Mouse (Mus musculus): ENCODE results near the gene Gpr55.

Gene Gpr55

GRCm38 (mm10) chr1:85957942-85958619 is 2.7 kb downstream of the Gpr55 start:
- DNase-seq, result no peak

GRCm38 (mm10) chr1:85957290-85957689 is 3.5 kb downstream of the Gpr55 start:
- no peak for DNase-seq

GRCm38 (mm10) chr1:85955150-85955549 is 5.7 kb downstream of the Gpr55 start:
- DNase-seq, result no peak

GRCm38 (mm10) chr1:85949085-85949684 is 11.6 kb downstream of the Gpr55 start:
- DNase-seq, result no peak

DNA sequence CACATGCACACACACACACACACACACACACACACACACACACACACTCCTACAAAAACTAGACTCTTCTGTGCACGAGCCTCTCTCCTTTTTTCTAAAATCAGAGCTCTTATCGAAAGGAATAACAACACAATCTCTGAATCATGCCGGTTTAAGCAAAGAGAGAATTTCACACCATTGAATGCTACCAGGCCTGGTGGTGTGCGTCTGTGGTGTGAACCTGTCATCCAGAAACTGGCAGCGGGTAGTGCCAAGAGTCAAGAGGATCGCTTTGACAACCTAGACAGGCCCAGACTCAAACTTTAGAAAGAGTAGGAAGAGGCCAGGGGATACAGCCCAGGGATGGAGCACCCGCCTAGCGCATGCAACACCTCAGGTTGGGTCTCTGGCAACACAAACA is 18.5 kb downstream of the Gpr55 start:
- no peak for DNase-seq

DNA sequence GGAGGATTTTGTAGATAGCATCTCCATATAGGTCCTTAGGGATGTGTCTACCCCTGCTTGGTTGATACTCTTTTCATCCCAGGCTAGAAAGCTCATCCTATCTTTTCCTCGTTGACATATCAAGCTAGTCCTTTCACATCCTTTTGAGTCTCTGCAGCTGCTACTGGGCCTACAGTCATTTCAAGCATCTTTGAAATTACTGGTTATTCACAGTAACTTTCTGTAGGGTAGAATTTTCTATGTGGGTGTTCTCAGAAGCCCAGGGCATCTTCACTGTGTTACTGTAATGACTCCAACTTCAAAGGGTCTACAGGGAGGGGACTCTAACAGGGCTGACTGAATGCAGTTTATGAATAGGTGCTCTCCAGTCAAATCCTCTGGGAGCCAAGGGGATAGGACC is 23.5 kb downstream of the Gpr55 start:
- no peak for DNase-seq

DNA sequence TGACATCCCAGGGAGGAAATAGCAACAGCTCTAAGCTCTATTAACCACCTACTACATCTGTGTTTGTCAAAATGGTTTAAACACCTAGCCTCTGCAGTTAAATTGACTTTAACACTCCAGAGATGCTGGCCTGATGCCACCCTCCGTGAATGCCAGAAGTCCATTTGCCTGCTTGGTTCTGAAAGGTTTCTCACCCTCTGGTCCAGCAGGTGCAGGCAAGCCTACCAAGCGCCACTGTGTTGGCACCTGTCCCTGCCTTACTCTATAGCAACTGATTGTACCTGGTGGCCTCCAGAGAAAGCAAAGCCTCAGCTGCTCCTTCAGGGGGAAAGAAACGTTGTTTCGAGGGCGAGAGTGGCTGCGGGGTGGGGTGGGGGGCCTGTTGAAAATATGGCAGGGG is 24.5 kb downstream of the Gpr55 start:
- DNase-seq, result no peak

DNA sequence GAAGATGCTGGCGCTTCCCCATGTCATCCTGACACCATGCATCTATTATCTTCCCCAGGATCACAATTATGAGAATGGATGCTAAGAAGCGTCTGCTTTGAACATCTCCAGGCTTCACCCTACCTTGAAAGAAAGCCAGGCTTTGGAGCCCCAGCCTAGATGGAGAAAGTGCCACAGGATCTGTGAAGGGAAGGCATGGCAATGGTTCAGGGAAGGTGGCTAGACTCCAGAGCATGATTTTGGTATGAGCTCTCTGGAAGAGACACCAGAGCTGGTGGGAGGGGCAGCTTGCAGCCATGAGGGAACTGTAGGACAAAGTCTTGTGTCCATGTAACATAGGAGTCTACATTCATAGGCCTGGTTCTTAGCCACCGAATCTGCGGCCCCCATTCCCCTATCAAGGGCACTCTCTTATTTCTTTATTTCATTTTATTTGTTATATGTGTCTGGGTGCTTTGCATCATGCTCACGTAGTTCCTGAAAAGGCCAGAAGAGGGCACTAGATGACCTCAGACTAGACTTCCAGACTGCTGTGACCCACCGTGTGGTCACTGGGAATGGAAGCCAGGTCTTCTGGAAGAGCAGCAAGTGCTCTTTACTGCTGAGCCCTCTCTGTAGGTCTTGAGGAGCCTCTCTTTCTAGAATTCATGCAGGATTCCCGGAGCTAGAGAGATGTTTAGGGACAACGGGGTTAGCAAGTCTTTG is 25.5 kb downstream of the Gpr55 start:
- peak; percentile 71 for DNase-seq

DNA sequence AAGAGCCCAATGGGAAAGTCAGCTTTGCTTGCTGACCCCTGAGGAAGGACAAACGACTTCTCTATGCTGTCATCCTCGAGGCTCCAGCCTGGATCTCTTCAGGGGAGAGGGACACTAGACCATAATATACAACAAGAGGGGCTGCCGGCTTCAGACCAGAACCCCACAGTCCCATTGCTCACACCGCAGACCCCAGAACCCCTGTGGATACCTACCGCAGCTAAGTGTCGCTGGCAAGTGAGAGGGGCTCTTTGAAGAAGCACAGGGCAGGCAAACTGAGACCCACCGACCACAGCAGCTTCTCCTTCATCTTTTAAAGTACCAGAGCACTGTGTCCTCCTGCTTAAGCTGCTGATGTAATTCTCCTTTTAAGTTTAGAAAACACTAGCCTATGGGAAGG is 26.2 kb downstream of the Gpr55 start:
- no peak for DNase-seq

GRCm38 (mm10) chr1:85933631-85934465 is 27.0 kb downstream of the Gpr55 start:
- peak; percentile 13 for DNase-seq

- DNase-seq, result no peak
Measured at GRCm38 (mm10) chr1:85933226-85933625, 27.6 kb downstream of the Gpr55 start.

- DNase-seq, result no peak
Measured at GRCm38 (mm10) chr1:85931170-85931569, 29.6 kb downstream of the Gpr55 start.

DNA sequence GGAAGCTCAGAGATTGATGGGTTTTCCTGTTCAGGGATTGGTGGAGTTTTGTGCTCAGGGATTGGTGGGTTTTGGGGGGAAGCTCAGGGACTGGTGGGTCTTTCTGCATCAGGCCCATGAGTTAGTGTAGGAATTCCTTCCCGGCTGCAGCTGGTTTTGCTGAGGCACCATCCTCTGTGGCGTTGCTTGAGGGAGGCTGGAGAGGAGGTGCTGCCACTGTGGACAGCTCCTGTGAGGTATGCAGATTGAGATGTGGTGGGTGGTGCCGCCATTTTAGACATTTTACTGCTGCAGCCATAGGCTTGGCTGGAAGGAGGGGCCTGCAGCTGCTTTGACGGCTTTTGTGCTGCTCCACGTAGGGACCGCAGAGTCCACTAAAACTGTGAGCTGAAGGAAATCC is 31.4 kb downstream of the Gpr55 start:
- no peak for DNase-seq

DNA sequence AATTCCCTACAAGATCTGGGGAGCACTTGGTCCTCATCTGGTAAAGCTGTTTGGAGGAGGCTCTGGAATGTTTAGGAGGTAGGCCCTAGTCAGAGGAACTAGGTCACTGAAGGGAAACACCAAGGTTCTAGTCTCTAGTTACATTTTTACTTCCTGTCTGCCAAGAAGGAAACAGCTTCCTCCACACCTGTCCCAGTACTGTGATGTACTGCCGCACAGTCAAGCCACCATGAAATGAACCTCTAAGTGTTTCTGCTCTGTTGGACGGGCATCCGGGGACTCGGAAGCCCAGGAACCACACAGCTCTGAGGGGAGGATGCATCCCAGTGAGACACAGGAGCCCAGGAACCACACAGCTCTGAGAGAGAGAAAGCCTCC is 32.1 kb downstream of the Gpr55 start:
- DNase-seq, result no peak

DNA sequence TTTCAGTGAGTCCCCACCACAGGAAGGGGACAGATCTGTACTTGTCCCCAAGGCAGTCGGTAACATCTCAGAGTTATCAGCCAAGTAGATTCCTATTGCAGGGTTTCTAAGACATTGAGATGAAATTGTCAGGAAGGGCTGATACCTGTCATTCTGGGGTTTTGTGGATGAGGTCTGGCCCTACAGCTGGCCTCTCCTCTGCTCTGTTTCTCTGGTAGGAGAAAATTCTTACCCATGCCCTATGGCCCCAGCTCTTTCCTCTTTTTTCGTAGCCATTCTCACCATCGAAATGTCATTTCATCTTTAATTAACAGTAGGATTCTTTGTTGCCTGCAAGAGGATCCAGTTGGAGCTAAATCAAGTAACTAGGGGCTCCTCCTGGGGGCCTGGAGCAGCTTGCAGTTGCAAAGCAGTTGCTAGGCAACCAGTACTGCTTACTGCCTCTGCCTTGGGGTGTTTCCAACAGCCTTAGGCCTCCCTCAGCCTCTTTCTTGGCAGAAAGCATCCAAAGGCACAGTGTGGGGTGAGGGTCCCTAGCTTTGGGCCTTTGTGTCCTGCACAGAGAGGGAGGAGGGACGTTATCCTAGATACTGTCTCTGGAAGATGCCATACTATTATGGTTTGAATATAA is 32.6 kb downstream of the Gpr55 start, which contains the start of gene 4933407L21Rik:
TSS of gene 4933407L21Rik (plus strand) at position 427 of the 631 bp plus-strand sequence.
- DNase-seq, result peak; percentile 28

DNA sequence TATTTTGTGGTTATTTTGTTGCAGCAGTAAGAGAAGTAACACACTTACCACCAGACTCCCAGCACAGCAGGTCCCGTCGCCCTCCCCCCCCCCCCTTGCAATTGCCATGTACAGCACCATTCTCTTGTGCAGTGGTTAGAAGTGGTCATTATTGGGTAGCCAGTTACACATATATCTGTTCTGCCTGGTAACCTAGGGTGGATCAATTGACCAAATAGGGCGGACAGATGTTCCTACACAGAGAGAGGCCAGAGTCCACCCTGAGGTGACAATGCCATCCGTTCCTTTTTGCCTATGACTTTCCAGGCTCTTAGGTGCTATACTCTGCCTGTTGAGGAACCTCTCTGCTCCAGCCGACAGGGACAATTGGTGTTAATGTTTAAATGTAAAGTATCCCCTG is 35.6 kb downstream of the Gpr55 start:
- DNase-seq, result no peak

DNA sequence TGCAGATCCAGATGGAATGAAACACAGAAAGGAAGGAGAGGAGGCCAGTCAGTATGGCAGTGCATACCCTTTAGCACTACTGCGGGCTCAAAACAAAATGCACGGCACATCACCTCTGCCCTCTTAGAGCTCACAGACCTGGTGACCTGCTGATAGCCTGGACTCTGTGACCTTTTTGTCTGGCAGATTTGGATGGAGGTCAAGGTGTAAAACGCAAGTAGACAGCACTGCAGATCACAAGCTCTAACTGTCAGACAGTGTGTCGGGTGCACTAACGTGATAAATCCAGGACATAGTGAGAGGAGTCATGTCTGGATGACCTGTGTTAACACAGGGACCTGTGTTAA is 38.0 kb downstream of the Gpr55 start:
- no peak for DNase-seq

DNA sequence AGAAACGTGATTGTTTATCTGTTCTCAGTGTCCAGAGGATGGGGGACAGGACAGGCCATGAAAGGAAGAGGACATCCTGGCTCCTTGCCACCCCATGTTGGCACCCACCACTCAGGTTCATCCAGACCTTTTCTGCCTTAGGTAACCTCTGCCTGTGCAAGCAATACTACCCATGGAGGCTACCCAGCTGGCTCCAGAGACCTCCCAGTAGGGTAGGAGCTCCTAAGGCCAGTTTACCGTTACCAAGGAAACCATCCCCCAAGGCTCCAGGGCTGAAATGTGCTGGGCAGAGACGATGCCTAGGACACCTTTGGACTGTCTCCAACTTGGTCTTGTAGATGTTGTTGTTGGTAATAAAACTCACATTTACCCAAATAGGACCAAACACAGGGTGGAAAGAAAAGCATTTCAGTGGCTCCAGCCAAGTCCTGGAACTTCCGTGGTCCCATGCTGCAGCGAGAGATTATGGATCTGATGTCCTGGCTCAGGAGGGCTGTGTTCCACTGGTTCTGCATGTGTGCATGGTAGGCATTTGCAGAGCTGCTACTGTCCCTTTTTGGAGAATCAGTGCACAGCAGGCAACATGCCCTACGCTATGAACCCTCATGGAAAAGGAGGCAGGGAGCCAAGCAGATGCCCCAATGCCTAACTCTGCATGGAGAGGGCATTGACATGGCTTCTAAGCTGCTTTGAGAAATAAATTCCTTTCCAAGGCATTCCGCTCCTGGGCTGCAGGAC is 38.5 kb downstream of the Gpr55 start:
- no peak for DNase-seq

GRCm38 (mm10) chr1:85921725-85922124 is 39.1 kb downstream of the Gpr55 start:
- DNase-seq, result no peak

- DNase-seq, result no peak
Measured at GRCm38 (mm10) chr1:85919621-85920020, 41.2 kb downstream of the Gpr55 start.

GRCm38 (mm10) chr1:85916830-85917450 is 43.9 kb downstream of the Gpr55 start:
- DNase-seq, result no peak

GRCm38 (mm10) chr1:85915890-85916289 is 44.9 kb downstream of the Gpr55 start:
- DNase-seq, result no peak

Data from lung, postnatal 10 days (tissue).